Mouse (Mus musculus) heart, postnatal 0 days (tissue): ENCODE results near the gene Tmem50b.

Experiments used
- CTCF ChIP-seq: IDR thresholded peaks from 2 replicates; pipeline ENCODE4 v1.5.1; 2016; ENCODE audit warnings: antibody characterized with exemption, control low read depth, low read depth
- EP300 ChIP-seq: IDR thresholded peaks from 2 replicates; pipeline ENCODE4 v1.6.1; 2016; ENCODE audit warnings: antibody characterized with exemption, low read depth

DNA sequence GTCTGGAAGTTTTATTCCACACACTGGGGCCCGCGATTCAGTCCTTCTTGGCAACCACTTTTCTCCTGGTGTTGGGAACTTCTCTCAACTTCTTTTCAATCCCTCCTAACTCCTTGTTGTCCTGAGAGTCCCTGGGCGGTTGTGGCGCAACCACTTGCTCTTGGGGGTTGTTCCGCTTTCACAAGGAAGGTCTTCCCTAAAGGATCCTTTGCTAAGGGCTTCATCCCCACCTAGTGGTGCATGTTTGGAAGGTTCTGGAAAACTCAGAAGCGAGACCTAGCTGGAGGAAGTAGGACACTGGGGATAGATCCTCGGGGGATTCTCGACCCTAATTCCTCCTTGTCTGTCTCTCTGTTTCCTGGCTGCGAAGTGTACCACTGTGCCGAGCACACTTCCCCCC, 70.5 kb downstream of the Tmem50b start:
- TF ChIP-seq CTCF (peak; percentile 73), EP300 (no peak)
